Mouse (Mus musculus) brain, adult 2 months (tissue): Measurements from ENCODE around the gene R3hdm4.
A peak's percentile ranks its signal among the peaks of the same experiment; 100 is the strongest.

Experiments used
- DNase-seq: peaks from one replicate; pipeline ENCODE4 v3.0.0; 2011; ENCODE audit warnings: low read depth, low spot score

Gene R3hdm4

DNA sequence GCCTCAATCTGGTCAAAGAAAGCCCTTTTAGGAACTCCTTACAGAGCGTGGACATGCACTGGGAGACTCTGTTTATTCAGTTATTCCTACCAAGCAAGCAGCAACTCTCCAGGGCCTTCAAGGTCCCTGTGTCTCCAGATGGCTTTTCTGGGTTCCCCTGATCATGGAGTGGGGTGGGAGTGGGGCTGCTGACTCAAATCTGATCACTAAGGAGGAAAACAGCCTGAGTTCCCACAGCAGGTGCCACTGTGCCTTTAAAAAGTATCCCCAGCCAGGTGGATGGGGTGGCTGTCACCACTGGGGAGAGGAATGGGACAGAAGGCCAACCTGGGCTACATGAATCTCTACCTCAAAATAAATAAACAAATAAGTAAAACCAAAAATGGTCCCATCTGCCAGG lies 22.0 kb upstream of the R3hdm4 start:
- no peak for DNase-seq

DNA sequence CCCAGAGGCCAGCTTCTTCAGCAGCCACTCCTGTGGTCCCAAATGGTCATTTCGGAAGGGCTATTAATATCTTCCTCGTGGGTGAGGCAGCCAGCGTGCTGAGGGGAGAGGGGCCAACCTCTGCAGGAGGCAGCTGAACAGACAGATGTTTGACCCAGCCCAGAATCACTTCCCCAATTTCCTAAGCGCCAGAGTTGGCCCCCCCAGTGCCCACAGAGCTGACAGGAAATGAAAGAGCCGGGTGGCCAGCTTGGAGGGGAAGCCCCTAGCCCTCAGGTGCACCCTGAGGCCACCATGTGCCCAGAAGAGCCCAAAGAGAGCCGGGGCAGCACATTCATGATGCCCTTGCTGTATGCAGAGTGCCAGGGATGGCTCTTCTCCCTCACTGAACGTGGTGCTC lies 19.7 kb upstream of the R3hdm4 start:
- no peak for DNase-seq

GRCm38 (mm10) chr10:79937775-79938526 lies 16.9 kb upstream of the R3hdm4 start:
- DNase-seq: no peak

DNA sequence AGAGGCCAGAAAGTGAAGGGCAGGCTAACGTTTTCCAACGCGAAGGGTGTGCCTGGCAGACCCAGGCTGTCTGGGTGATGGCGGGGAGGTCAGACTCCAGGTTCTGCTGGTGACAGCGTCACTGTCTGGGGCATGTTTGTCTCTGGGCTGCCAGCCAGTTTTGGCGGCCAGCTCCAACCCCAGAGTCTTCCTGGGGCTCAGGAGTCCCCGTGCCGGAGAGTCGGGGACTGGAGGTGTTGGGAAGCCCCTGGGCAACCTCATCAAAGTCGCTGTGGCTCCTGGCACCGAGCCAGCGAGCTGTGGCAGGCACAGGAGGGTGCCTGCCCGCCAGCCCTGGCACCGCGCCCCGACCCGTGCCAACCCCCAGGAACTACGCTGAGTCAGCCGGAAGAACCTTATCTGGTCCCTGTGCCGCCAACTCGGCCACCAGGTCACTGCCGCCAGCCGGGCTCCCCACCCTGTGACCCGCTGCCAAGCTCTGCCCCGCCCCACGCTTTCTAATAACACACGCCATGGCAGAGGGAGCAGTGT lies 16.0 kb upstream of the R3hdm4 start:
- peak; percentile 66 for DNase-seq

DNA sequence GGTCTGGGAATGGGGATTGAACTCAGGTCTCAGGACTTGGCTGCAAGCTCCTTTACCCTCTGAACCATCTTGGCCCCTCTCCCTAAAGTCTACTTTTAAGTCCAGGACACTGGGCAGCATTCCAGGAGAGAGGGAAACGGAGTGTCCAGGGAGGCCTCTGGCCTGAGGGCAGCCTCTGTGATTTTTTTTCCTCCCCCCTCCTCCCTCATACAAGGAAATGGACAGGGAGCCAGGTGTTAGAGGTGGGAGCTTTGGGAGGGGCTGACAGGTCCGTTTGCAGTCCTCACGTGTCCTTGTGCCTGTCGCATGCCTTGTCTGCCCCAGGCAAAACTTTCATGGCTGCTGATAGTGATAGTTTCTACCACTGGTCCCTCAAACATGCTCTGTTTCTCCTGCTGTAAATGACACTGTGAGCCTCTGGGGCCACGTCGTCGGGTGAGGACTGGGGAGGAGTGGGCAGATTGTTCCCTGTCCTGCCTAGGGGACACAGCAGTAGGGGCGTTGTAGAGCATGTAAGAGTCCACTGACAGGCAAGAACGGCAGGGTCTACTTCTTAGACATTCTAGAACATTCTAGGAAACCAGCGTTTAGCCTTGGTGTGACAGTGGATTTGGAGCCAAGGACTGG lies 15.4 kb upstream of the R3hdm4 start:
- DNase-seq: no peak

GRCm38 (mm10) chr10:79934794-79935569 lies 14.0 kb upstream of the R3hdm4 start:
- DNase-seq: no peak

- DNase-seq: peak; percentile 83
Observed at GRCm38 (mm10) chr10:79934272-79934721, 13.3 kb upstream of the R3hdm4 start.

- DNase-seq: no peak
Observed at GRCm38 (mm10) chr10:79933861-79934260, 12.9 kb upstream of the R3hdm4 start.

DNA sequence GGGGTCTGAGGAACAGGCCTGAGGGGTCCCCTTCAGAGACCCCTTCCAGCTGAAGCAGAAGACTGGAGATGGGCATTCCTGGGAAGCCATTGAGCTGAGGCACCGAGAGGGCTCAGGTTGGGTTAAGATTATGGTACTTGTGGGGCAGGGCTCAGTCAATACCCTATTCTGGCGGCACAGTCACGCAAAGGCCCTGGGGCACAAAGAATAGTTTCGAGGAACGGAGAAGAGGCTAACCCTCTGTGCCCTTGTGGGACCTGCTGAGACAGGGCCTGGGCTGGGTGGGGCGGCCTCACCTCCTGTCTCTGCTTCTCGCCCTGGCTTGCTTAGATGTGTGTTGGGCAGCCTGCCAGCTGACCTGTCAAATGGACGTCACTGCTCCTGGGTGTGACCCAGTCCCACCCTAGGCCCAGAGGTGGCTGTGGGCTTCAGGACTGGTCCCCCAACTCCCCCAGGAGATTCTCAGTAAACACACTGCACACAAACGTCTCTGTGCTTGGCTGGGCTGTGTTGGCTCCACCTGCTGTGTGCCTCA lies 12.2 kb upstream of the R3hdm4 start:
- DNase-seq: no peak

DNA sequence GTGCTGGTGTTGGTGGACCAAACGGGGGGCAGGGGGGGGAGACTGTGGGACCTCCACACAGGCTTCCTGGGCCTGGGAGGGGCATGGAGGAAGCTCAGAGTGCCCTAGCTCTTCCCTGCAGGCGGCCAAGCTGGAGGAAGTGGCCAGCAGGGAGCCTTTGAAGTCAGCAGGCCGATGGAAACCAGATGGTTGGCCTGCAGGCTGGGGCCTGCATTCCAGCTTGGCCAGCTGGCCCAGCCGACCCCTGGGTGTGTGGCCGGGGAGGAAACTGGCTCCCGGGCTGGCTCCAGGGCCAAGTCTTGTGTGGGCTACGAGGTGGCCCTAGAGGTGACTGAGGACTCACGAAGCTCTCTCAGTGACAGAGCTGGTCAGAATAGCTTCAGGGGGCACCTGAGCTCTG lies 11.7 kb upstream of the R3hdm4 start:
- peak; percentile 78 for DNase-seq

GRCm38 (mm10) chr10:79931797-79932196 lies 10.8 kb upstream of the R3hdm4 start:
- DNase-seq: no peak

DNA sequence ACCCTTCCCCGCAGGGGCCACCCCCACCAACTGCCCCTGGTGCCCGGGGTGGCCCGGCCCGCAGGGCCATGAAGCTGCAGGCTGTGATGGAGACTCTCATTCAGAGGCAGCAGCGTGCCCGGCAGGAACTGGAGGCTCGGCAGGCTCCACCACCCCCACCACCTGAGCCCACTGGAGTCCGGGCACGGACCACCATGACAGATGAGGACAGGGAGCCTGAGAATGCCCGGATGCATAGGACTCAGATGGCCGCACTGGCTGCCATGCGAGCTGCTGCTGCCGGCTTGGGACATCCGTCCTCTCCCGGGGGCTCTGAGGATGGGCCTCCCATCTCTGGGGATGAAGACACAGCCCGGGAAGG lies 9.8 kb upstream of the R3hdm4 start:
- DNase-seq: no peak

DNA sequence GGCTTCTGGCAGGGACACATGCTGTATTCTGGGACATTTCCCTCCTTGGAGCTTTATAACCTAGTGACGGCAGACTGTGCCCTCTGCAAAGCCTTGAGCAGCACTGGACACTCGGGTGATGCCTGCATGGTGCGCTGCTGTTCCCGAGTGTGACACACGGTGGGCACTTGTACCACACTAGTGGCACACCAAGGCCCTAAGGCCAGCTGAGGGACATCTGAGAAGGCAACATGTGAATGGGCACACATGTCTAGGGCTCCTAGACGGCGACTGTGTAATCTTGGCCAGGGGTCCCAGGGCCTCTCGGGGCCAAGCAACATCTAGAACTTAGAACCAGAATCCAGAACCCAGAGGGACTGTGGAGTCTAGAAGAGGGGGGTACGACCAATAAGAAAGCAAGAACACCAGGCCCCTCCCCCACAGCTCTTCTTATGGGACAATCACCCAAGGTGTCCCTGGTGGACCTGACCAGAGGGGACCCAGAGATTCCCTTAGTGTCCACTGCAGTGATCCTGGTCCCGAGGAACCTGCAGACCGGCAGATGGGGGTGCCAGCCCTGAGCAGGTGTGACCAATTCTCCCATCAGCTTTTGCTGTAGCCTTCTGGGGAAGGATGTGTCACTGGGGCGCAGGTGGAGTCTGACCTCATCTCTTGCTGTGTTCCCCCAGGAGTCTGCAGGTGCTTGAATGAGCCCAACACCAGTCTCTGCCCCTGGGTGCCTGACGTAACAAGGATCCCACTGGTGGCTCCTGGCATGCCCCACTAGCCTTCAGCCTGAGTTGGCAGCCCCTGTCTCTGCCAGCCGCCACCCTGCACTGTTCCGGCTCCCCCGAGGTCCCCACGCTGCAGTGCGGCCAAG lies 9.2 kb upstream of the R3hdm4 start:
- no peak for DNase-seq

GRCm38 (mm10) chr10:79928907-79929701 lies 8.1 kb upstream of the R3hdm4 start:
- DNase-seq: no peak

DNA sequence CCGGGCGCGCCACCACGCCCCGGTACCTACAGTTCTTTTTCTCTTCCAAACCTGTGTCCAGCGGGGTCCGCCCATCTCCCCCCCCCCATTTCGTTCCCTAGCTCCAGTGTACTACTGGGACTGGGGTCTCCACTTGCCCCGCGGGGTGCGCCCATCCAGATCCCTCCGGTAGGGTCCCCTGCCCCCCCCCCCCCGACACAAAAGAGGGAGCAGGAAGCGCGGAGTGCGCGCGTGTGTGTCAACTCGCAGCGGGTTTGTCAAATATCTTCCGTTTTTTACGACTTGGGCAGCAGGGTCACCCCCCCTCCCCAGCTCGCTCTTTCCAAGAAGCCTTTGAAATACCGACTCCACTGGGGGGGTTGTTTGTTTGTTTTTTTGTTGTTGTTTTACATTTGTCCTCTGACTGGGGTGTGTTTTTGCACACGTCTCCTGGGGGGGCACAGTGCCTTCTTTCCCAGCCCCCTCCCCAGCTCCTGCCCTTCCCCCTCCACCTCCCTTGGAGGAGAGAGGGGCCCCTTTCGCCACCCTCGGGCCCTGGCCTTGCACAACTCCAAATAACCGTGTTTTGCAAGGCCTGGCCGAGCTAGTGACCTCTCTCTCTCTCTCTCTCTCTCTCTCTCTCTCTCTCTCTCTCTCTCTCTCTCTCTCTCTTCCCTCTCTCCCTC lies 7.2 kb upstream of the R3hdm4 start:
- no peak for DNase-seq

- DNase-seq: peak; percentile 52
Observed at GRCm38 (mm10) chr10:79927324-79928029, 6.5 kb upstream of the R3hdm4 start.

GRCm38 (mm10) chr10:79926491-79927323 lies 5.7 kb upstream of the R3hdm4 start, which contains the start of gene Arid3a:
Gene Arid3a, plus strand, starts transcription at chr10:79927043.
- DNase-seq: peak; percentile 96
